Mouse (Mus musculus) spleen, adult 18-20 months (tissue): ENCODE results near the gene Rnf31.

Experiments used
- DNase-seq, 2 experiments: peaks; one replicate each; pipeline ENCODE4 v3.0.0; 2022; ENCODE audit warnings: mixed read lengths in 2 of 2

The Rnf31 gene

DNA sequence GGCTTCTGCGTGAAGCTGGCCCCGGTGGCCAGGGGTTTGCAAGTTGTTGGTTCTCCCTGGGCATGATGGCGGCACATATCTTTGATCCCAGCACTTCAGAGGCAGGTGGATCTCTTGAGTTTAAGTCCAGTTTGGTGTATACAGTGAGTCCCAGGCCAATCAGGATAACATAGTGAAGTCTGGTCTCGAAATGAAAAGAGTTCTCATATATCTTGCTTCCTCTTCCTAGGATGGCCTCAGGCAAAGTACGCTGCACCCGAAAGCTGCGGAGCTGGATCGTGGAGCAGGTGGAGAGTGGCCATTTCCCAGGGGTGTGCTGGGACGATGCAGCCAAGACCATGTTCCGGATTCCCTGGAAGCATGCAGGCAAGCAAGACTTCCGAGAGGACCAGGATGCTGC is 13.3 kb downstream of the Rnf31 start:
- DNase-seq, result no peak

DNA sequence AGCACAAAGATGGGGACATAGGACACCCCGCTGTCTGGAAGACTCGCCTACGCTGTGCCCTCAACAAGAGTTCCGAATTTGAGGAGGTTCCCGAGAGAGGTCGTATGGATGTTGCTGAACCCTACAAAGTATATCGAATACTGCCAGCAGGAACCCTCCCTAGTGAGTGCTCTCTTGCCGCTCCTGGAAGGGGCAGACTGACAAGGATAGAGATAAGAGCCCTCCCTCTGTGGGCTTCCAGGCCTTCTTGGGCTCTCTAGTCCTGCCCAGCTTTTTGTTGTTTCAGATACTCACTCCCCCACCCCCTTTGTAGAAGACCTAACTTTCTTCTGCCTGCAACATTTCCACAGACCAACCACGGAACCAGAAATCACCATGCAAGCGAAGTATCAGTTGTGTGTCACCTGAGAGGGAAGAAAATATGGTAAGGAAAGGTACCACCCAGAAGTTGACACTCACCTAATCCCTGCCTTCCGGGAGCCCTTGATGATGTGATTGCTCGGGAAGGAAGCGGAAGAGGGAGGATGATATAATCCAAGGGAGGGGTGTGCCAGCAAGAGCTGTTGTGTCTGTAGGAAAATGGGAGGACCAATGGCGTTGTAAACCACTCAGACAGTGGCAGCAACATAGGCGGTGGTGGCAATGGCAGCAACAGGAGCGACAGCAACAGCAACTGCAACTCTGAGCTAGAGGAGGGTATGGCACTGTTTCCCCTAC is 14.4 kb downstream of the Rnf31 start:
- DNase-seq, result no peak

DNA sequence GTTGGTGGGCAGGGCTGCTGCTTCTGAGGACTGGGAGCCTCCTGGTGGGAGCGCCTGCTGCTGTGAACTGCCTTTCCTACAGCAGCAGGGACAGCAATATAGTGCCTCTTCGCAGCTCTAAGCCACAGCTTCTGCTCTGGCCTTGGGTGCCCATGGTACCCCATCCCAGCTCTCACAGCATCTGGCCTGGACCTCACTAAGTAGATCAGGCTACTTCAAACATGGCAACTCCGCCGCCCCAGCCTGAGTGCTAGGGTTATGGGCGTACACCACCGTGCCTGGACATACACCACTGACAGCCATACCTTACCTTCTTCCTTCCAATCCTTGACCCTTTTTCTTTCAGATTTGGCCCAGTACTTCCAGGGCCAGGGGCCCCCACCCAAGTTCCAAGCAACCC is 16.8 kb downstream of the Rnf31 start:
- no peak for DNase-seq

DNA sequence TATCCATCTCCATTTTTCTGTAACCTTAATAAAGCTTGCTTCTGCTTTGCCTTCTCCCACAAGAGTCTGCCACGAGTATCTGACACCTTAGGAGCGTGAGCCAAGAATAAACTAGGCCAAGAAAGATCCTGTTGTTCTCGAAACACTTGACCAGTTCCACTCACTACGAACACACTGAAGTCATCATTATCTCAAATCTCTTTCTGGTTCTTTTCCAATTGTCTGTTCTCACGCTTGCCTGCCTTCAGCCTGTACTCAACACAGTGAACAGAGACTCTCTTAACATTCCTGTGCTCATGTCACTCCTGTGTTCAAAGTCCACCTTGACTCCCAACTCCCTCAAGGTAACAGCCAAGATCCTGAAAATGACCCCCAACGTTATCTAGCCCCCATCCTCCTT is 21.8 kb downstream of the Rnf31 start:
- DNase-seq, result no peak

DNA sequence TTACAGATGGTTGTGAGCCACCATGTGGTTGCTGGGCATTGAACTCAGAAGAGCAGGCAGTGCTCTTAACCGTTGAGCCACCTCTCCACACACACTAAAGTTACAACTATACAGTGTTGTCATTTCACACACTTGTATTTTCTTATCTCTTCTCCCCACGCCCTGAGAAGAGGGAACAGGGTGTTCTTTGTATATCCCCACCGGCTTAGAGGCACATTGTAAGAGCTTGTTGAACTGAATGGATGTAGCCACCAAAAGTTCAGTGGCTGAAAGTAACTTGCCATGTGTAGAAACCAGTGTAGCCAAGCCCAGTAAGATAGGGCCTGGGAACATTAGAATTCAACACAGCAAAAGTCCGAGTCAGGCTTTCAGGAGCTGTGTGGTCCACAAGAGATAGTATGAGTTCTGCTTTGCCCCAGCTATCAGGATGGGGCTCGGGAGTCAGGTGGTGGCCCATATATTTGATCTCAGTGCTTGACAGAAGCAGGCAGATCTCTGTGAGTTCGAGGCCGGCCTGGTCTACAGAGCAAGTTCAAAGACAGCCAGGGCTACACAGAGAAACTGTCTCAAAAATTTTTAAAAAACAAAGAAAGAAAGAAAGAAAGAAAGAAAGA is 23.2 kb downstream of the Rnf31 start:
- DNase-seq, result no peak

DNA sequence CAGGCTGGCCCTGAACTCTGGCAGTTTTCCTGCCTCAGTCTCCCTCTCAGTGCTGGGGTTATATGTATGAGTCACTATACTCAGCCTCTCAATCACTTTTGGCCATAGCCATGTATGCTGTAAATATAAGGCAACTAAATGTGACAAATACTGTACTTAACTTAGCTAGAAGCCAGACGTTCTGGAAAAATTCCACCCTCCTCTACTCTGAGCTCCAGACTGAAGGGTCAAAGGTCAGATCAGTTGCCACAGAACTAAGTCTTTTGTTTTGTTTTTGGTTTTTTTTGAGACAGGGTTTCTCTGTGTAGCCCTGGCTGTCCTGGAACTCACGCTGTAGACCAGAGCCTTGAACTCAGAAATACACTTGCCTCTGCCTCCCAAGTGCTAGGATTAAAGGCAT is 24.4 kb downstream of the Rnf31 start:
- no peak for DNase-seq

DNA sequence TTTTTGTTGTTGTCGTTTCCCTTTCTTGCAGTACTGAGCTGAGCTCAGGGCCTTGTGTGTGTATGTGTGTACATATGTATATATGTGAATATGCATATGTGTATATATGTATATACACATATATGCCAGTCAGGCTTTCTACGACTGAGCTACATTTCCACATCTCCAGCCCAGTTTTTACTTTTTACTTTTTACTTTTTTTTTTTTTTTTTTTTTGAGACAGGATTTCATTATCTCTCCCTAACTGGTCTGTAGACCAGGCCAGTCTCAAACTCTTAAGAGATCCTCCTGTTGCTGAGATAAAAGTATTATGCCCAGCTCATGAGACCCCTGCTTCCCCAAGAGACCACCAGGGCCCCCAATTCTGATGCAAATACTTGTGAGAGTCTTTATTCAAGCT is 25.3 kb downstream of the Rnf31 start:
- DNase-seq, result no peak

DNA sequence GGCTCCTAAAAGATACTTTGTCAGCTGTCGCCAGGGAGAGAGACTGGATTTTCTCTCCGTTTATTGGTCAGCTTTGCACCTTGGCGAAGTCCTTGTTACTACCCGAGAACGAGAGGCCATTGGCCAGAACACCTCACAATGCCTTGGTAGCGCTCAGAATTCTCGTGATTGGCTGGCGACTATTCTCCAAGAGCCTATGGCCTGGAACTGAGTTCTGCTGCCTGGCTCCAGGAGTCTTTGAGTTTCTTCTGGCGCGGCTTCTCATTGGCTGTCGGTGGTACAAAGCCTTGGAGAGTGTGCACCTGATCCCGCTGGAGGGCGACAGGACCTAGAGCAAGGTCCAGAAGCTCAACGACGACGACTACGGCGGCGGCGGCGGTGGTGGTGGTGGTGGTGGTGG is 26.3 kb downstream of the Rnf31 start, which contains the start of gene Rec8:
Gene Rec8, plus strand, starts transcription at position 216 of the 400 bp plus-strand sequence.
- DNase-seq, result no peak

DNA sequence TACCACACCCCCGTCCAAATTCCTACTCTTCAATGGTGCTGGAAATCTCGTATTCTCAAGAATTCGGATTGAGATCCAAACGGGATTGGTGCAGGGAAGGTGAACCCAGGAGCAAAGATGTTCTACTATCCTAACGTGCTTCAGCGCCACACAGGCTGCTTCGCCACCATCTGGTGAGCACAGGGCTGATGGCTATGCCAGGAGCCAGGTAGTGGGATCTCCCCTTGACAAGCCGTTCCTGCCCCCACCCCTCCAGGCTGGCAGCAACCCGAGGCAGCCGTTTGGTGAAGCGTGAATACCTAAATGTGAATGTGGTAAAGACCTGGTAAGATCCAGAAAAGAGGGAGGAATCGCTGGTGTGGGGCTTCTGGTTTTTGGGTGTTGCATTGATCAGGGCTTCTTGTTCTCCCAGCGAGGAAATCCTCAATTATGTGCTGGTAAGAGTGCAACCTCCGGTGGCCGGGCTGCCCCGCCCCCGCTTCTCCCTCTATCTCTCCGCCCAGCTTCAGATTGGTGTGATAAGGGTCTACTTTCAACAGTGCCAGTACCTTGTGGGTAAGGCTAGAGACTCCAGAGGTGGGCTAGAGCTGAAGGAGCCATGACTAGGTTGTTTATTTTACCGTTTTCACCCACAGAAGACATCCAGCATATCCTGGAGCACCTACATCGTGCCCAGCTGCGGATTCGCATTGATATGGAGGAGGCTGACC is 27.1 kb downstream of the Rnf31 start:
- DNase-seq, result no peak

DNA sequence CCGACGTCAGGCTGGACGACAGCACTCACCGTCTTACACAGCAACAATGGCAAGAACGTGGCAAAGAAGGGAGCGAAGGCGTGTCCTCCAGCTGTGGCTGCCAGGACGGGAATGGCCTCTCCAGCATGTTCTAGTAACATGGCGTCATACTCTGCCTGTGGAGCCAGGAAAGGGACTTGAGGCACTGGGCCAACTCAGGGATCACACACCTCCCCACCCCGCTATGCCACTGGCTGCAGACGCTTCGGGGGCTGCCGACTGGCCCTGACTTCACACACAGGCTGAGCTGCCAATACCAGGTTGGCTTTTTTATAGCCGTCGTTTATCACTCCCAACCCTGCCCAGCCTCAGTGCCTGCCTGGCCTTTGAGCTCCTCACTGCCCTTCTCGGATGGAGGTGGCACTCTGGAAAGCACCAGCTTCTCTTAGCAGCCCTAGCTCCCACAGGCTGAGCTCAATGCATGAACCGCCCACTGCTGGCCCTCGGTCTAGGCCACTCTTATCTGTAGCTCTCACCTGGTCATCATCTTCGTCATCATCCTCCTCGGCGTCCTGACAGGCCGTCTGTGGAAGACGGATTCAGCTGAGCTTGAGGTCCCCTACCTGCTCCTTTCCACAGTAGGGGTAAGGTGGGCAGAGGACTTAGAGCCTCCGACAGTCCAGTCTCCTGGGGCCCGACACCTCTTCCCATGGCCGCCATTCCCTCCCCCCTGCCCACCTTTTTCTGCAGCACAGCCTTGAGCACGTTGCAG is 36.7 kb downstream of the Rnf31 start:
- DNase-seq, result no peak

DNA sequence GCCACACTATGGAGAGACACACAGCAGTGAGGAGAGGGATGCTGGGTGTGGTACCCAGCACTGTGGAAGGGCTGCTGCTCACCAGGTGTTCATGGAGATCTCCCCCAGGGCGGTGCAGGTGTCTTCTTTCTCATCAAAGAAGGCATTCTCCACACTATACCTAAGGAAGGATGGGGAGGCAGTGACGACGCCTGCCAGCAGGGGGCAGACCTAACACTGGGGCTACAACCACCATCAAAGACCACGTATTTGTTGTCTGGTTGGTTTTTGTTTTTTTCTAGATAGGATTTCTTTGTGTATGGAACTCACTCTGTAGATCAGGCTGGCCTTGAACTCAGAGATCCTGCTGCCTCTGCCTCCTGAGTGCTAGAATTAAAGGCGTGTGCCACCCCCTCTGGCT is 37.8 kb downstream of the Rnf31 start:
- DNase-seq, result peak; percentile 50 to 76

DNA sequence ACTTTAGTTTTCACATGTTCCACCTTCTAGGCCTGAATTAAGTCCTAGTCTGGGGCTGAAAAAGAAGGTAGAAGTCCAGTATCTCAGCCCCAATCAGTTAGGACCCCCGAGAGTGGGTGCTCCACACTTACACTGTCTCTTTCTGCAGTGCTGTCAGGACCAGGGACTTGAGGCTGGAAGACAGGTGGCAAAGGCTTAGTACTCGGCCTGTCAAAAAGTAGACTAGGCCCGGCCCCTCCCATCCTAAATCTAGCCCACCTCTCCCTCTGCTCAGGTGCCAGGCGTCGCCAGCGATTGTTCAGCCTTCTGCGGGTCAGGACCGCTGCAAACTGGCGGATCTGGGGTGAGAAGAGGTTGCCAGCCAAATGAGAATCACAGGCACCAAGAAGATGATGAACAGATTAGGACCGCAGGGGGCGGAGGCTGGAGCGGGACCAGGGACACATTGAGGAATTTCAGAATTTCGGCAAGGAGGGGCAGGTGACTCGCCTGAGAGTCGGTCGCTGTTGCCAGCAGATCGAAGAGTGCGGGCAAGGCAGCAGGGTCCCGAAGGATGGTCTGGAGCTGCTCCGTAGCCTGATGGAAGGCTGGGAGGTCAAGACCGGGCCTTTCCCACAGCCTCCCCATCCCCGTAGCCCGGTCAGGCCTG is 43.5 kb downstream of the Rnf31 start:
- no peak for DNase-seq

DNA sequence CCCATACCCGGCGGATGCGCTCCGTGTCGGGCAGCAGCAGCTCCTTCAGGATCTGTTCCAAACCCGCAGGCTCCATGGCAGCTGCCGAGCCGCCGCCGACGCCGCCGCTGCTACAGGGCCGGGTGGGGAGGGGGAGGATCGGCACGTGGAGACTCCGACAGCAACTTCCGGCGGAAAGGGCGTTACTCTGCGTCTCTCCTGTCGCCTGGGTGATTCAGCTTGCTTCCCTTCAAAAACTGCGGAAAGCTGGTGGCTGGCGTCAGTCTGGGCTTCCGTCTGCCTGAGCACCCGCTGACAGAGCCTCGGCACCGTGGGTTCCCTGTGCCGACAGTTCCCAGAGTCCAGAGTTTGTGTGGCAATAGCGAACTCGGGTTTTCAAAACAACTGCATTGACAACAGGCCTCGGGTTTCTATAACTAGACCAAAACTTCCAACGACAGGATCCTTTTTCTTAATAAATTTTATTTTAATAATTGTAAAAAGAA is 44.1 kb downstream of the Rnf31 start, which contains the start of gene Ipo4:
Gene Ipo4, minus strand, starts transcription at position 435 of the 485 bp plus-strand sequence.
- DNase-seq, result peak; percentile 69

DNA sequence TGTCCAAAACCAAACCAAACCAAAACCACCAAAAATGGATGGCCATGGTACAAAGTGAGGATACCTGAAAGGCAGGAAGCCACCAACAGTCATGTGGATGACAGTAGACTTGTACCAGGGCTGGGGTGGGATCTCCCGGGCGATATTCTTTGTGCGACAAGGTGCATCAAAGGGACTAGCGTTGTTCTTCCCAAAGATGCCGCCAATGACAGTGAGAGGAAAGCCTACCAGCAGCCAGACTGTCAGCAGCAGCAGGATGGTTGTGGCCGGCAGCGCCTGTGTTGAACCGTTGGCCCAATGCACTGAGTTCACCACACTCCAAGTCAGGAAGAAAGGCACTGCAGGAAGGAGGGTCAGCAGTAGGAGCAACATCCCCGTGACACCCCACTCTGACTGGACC is 46.3 kb downstream of the Rnf31 start, which contains the start of gene Gm49378:
Gene Gm49378, minus strand, starts transcription at position 101 of the 400 bp plus-strand sequence.
- no peak for DNase-seq

DNA sequence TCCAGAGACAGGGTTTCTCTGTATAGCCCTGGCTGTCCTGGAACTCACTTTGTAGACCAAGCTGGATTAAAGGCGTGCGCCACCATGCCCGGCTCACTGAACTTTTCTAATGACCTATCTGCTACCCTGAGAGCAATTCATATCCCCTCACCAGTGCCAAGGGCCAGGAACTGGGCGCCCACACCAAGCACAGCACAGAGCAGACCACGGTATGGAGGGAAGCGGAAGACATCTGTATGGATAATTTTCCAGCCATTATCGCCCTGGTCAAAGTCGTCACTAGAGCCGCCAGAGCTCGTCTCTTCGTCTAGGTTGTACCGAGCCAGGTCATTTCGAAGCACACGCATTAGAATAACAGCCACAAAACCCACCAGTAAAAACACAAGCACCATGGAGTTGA is 49.3 kb downstream of the Rnf31 start:
- no peak for DNase-seq

DNA sequence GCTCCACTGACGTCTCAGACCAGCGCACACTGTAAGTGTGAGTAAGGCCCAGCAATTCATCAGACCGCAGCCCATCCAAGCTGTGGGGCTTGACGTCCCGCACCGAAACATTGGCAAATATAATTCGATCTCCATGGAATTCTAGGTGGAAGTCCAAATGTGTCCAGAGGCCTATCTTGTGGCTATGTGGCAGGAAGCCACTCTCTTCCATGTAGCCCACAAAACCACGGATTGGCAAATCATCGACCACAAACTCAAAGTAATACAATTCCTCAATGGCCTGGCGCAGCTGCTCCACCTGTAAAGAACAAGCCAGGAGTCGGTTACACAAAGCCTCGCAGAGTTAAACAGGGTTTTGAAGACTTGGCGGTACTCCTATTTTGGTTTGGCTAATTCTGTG is 49.8 kb downstream of the Rnf31 start:
- no peak for DNase-seq

DNA sequence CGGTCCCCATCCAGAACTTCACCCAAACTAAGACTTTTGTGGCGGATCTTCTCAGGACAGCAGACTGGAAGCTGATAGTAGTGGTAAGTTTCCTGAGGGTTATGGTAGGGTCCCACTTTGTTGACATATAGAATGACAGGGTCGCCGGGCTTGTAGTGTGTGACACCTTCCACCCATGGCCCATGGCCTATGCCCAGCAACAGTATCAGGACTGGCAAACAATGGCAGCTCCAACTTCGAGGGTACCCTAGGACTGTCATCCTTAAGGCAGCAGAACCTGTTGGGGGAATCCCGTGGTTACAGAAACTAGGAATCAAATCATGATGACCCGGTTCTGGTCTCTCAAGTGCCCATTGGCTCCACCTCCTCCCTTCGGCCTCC is 51.2 kb downstream of the Rnf31 start:
- DNase-seq, result no peak

DNA sequence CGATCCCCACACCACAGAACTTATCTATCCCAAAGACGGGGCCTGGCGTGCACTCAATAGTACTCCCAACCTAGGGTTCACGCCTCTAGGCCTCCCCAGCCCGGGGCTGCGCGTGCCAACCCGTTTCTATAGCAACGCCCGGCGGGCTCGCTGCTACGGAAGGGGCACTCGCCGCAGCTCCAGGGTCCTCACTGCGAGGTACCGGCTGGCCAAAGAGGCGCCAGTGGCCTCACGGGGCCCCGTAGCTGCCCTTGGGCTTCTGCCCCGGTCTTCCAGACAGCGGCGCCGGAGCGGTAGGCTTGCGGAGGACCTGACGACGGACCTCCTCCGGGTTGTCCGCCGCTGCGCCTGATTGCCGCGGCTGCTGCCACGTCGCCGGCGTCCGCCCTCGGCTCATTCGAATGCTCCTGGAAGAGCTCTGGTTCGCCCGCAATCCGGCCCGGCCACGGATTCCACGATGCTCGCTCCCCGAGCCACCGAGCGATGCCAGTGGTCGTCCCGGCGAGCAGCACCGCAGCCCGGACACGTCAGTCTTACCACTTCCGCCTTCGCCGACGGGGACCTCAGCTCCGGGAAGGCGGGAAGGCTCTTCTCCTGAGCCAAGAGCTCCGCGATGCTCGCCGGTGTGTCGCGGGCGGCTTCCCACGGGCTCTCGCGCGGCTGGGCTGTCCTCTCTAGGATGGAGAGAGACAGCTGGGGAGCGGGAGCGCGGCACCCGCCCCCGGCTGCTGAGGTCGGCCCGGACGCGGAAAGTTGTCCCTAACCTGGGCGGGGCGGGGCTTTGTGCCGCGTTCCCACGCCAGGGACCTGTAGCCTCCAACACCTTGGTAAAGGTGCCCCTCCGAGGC is 51.8 kb downstream of the Rnf31 start, which contains the start of gene Tm9sf1:
Gene Tm9sf1, minus strand, starts transcription at position 747 of the 848 bp plus-strand sequence.
- peak; percentile 75 to 87 for DNase-seq

DNA sequence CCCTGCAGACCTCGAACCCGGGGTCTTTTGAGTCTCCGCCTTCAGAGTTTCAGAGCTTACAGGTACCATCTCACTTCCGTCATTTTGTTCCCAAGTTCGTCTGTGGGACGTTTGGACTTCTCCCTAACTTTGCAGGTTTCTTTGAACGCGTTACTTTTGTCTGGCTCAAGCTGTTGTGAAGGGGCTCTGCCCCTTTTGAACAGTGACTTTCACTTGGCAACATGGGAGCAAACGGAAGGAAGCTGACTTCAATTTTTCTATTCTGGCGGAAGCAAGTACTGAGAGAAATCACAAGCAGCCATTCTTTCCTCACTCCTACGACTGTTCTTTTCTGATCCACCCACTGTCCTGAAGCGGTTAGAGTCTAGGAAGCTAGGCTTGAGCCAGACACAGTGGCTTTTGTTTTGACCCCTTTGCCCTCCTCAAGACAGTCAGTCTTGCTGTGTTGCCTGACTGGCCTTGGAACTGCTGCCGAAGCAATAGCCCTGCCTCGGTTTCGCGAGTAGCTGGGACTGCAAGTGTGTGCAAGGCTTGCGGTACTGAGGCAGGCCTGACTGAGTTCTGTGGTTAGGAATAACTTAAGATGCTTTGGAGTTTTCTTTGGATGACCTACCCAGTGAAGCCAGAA is 52.9 kb downstream of the Rnf31 start:
- no peak for DNase-seq

DNA sequence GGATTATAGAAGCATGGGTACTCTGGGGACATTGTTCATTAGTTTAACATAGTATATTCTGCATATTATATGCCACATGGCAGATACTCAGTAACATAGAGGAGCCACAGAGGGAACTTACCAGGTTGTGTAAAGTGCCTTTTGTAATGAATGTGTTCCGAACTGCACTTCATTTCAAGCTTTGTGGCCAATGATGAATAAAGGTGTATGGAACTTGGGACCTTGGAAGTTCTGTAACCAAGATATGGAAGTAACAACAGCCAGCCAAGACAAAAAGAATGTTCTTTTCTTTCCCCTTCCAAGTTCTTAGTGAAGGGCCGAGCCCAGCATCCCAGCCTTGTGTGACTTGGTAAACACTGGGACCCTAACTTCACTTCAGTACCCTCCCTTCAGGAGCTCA is 58.4 kb downstream of the Rnf31 start, which contains the start of gene Tssk4:
Gene Tssk4, plus strand, starts transcription at position 301 of the 400 bp plus-strand sequence.
- DNase-seq, result no peak

DNA sequence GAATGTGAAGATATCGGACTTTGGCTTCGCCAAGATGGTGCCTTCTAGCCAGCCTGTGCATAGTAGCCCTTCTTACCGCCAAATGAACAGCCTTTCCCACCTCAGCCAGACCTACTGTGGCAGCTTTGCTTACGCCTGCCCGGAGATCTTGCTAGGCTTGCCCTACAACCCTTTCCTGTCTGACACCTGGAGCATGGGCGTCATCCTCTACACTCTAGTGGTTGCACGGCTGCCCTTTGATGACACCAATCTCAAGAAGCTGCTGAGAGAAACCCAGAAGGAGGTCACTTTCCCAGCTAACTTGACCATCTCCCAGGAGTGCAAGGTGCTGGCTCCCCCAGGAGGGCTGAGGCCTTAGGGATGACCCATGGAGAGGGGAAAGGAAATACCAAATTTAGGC is 60.0 kb downstream of the Rnf31 start:
- DNase-seq, result no peak
